Mouse (Mus musculus) thymus, postnatal 25 days (tissue): Measurements from ENCODE around the gene Frem1.

ENCODE experiments used
- DNase-seq: peaks from one replicate; pipeline ENCODE4 v3.0.0; 2022

The Frem1 gene

GRCm38 (mm10) chr4:82921962-82922361, 130.2 kb downstream of the Frem1 start:
- DNase-seq: no peak

GRCm38 (mm10) chr4:82918625-82919024, 133.5 kb downstream of the Frem1 start:
- DNase-seq: no peak

GRCm38 (mm10) chr4:82916678-82917050, 135.5 kb downstream of the Frem1 start:
- no peak for DNase-seq

GRCm38 (mm10) chr4:82916003-82916677, 136.0 kb downstream of the Frem1 start:
- no peak for DNase-seq

- DNase-seq: no peak
Measured at GRCm38 (mm10) chr4:82915576-82915975, 136.6 kb downstream of the Frem1 start.

- DNase-seq: no peak
Measured at GRCm38 (mm10) chr4:82914601-82915143, 137.5 kb downstream of the Frem1 start.

GRCm38 (mm10) chr4:82895227-82895626, 156.9 kb downstream of the Frem1 start:
- DNase-seq: no peak

GRCm38 (mm10) chr4:82892247-82892646, 159.9 kb downstream of the Frem1 start:
- DNase-seq: no peak

GRCm38 (mm10) chr4:82891566-82891965, 160.6 kb downstream of the Frem1 start:
- no peak for DNase-seq

GRCm38 (mm10) chr4:82891049-82891448, 161.1 kb downstream of the Frem1 start:
- DNase-seq: no peak

GRCm38 (mm10) chr4:82890585-82890984, 161.6 kb downstream of the Frem1 start:
- DNase-seq: no peak

- DNase-seq: no peak
Measured at GRCm38 (mm10) chr4:82886148-82886547, 166.0 kb downstream of the Frem1 start.

- no peak for DNase-seq
Measured at GRCm38 (mm10) chr4:82885535-82885913, 166.6 kb downstream of the Frem1 start.

- no peak for DNase-seq
Measured at GRCm38 (mm10) chr4:82884636-82885534, 167.3 kb downstream of the Frem1 start, which contains the start of gene Cer1. Gene Cer1, minus strand, starts transcription at chr4:82885148.

- DNase-seq: no peak
Measured at GRCm38 (mm10) chr4:82882500-82882899, 169.6 kb downstream of the Frem1 start.

GRCm38 (mm10) chr4:82881366-82881765, 170.8 kb downstream of the Frem1 start:
- no peak for DNase-seq

- DNase-seq: no peak
Measured at GRCm38 (mm10) chr4:82880243-82880642, 171.9 kb downstream of the Frem1 start.

GRCm38 (mm10) chr4:82879152-82879551, 173.0 kb downstream of the Frem1 start:
- no peak for DNase-seq

- no peak for DNase-seq
Measured at GRCm38 (mm10) chr4:82876656-82877055, 175.5 kb downstream of the Frem1 start.

- no peak for DNase-seq
Measured at GRCm38 (mm10) chr4:82875532-82875931, 176.6 kb downstream of the Frem1 start.

GRCm38 (mm10) chr4:82874791-82875190, 177.3 kb downstream of the Frem1 start:
- DNase-seq: no peak

GRCm38 (mm10) chr4:82872548-82872947, 179.6 kb downstream of the Frem1 start:
- no peak for DNase-seq

GRCm38 (mm10) chr4:82872121-82872520, 180.0 kb downstream of the Frem1 start:
- no peak for DNase-seq

- no peak for DNase-seq
Measured at GRCm38 (mm10) chr4:82870931-82871330, 181.2 kb downstream of the Frem1 start.
